Mouse (Mus musculus) intestine, embryonic 16.5 days (tissue): ENCODE data around the gene H2-Q1. TPM values are rescaled to one million over a fixed set of nuclear protein-coding genes. Genes with fewer than 3 reads are reported as not detected.
"Not testable (repeated sequence)": the region's sequence is repeated elsewhere in the genome, so short reads cannot be mapped to it uniquely, and the experiment has no call there.

Experiments used
- ATAC-seq: fragments of 200-750 bp; cut with Nextera tagmentation; 2 replicates; pipeline ENCODE4 v1.8.0; 2017; ENCODE audit warnings: moderate TSS enrichment, moderate library complexity
- H3K27ac ChIP-seq: fragments of 300-500 bp; sonication (generic); 2 replicates; pipeline ENCODE4 v1.5.1; 2014; ENCODE audit warnings: mild to moderate bottlenecking, low read length
- H3K27me3 ChIP-seq: fragments of 300-500 bp; sonication (generic); replicated peaks from 2 replicates; pipeline ENCODE4 v1.6.1; 2014; ENCODE audit warnings: low read length, control low read depth, mixed read lengths; ENCODE audit not compliant: control insufficient read depth, insufficient read depth
- H3K36me3 ChIP-seq: fragments of 300-500 bp; sonication (generic); 2 replicates; pipeline ENCODE4 v1.6.1; 2014; ENCODE audit warnings: low read length, control low read depth; ENCODE audit not compliant: control insufficient read depth, insufficient read depth
- H3K4me1 ChIP-seq: fragments of 300-500 bp; sonication (generic); 2 replicates; pipeline ENCODE4 v1.6.1; 2014; ENCODE audit warnings: low read length, control low read depth, mixed read lengths; ENCODE audit not compliant: control insufficient read depth, insufficient read depth
- H3K4me2 ChIP-seq: fragments of 300-500 bp; sonication (generic); 2 replicates; pipeline ENCODE4 v1.6.1; 2014; ENCODE audit warnings: low read depth, low read length, control low read depth
- H3K4me3 ChIP-seq: fragments of 300-500 bp; sonication (generic); 2 replicates; pipeline ENCODE4 v1.5.1; 2014; ENCODE audit warnings: mild to moderate bottlenecking, low read length
- H3K9ac ChIP-seq: fragments of 300-500 bp; sonication (generic); 2 replicates; pipeline ENCODE4 v1.6.1; 2014; ENCODE audit warnings: low read depth, low read length
- H3K9me3 ChIP-seq: fragments of 300-500 bp; sonication (generic); 2 replicates; pipeline ENCODE4 v1.6.1; 2016; ENCODE audit warnings: low read length, control low read depth; ENCODE audit not compliant: control insufficient read depth
- WGBS: fragments of 180-500 bp; shearing (Covaris S2); extraction: QIAGEN DNeasy Blood & Tissue Kit; methylation state at CpG from one replicate; pipeline ENCODE4 v1.1.7; 2014; 5-methylcytosine and 5-hydroxymethylcytosine counted together
- polyA plus RNA-seq: library from polyadenylated mRNA; unstranded; fragments of >200 nt; fragmentation: Nextera tagmentation; extraction: Ambion mirVana; gene quantifications from 2 replicates; pipeline ENCODE4 v1.2.1, GENCODE M21; 2015

Gene H2-Q1
- 8.8 and 12.8 TPM in 2 replicates for polyA plus RNA-seq

GRCm38 (mm10) chr17:35320327-35321081, at the start of gene H2-Q1:
Gene H2-Q1, plus strand, starts transcription at chr17:35320405.
- peak within 1 kb of the TSS; percentile 47 for H3K4me3 ChIP-seq
- no peaks in the 10 kb centered on the region for H3K9me3 ChIP-seq
- 2% methylated on average over 55 of the region's 55 CpGs for WGBS
- peak within 1 kb of the TSS; percentile 57 for H3K9ac ChIP-seq
- peak within 1 kb of the TSS; percentile 80 for H3K4me2 ChIP-seq
- H3K27me3 ChIP-seq, result peaks cover 11% of the 10 kb centered on the region; the same call in 1 of the 2 replicates
- no peaks in the 10 kb centered on the region for H3K36me3 ChIP-seq
- H3K27ac ChIP-seq, result no peak within 1 kb of the TSS
- peak; percentile 93 for ATAC-seq
- H3K4me1 ChIP-seq, result 0 out of 2 replicates have a peak, but pooled peaks cover 9% of the 10 kb centered on the region

- Histone ChIP-seq H3K27ac (no peak overlapping the region), H3K4me1 (no peaks in the 10 kb centered on the region), H3K4me3 (no peak overlapping the region), H3K9me3 (no peaks in the 10 kb centered on the region), H3K4me2 (no peak overlapping the region), H3K36me3 (no peaks in the 10 kb centered on the region), H3K27me3 (no peaks in the 10 kb centered on the region), H3K9ac (no peak overlapping the region)
- WGBS, result 68% methylated on average over 3 of the region's 3 CpGs
- no peak for ATAC-seq
Measured at GRCm38 (mm10) chr17:35272249-35272648, 48.0 kb upstream of the H2-Q1 start.

GRCm38 (mm10) chr17:35274770-35275169, 45.4 kb upstream of the H2-Q1 start:
- no peaks in the 10 kb centered on the region for H3K36me3 ChIP-seq
- ATAC-seq, result peak; percentile 52; the same call in 1 of the 2 replicates
- no peak overlapping the region for H3K4me3 ChIP-seq
- H3K9me3 ChIP-seq, result no peaks in the 10 kb centered on the region
- no peak overlapping the region for H3K4me2 ChIP-seq
- no peak overlapping the region for H3K27ac ChIP-seq
- no peaks in the 10 kb centered on the region for H3K27me3 ChIP-seq
- H3K4me1 ChIP-seq, result no peaks in the 10 kb centered on the region
- WGBS, result 5% methylated on average over 11 of the region's 11 CpGs
- H3K9ac ChIP-seq, result no peak overlapping the region

DNA sequence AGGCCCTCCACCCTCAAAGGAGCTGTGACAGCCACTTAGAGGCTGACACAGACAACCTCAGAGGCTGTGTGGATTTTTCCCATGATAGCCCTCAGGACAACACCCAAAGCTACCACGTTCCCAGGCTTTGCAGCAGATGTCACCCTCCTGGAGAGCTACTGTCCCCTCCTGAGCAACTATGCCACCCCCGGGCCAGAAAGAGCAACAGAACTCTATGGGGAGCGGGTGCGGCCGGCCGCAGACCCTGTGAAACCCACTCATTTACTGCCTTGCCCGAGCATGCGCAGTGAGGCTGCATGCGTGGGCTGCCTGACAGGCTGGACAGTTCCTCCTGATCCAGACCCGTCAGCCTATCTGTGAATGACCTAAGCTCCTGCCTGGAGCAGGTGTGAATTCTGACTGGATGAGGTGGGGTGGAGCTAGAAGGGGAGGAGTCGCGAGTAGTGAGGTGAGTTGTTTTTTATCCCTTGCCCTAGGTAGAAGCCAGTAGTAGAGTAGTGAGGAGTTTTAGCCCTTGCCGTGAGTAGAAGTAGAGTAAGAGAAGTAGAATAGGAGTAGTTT, 43.8 kb upstream of the H2-Q1 start:
- ATAC-seq, result 0 out of 2 replicates have a peak, but pooled peaks have one; percentile 53

DNA sequence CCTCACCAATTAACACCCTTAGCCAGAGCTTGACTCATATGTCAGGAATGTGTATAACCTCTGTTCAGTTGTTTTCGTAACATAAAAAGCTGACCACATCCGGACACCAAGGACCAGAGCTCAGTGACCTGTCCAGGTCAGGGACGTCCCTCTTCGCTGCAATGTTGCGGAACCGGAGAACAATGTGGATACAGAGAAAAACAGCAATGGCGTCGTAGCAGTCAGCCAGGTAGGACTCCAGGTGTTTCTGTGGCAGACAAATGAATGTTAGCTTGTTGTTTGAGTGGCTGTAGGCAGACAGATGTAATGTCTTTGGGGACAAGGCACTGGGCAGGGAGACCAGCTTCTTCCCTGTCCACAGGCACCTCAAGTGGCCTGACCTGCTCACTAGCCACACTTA, 42.2 kb upstream of the H2-Q1 start:
- H3K36me3 ChIP-seq, result no peaks in the 10 kb centered on the region
- no peak overlapping the region for H3K4me3 ChIP-seq
- H3K4me2 ChIP-seq, result no peak overlapping the region
- H3K27me3 ChIP-seq, result no peaks in the 10 kb centered on the region
- no peak for ATAC-seq
- 84% methylated on average over 8 of the region's 8 CpGs for WGBS
- no peaks in the 10 kb centered on the region for H3K4me1 ChIP-seq
- no peak overlapping the region for H3K9ac ChIP-seq
- no peak overlapping the region for H3K27ac ChIP-seq
- H3K9me3 ChIP-seq, result no peaks in the 10 kb centered on the region

More for the DNA sequence above, 43.8 kb upstream of the H2-Q1 start:
- H3K27me3 ChIP-seq, result no peaks in the 10 kb centered on the region
- no peaks in the 10 kb centered on the region for H3K36me3 ChIP-seq
- no peaks in the 10 kb centered on the region for H3K4me1 ChIP-seq
- no peak overlapping the region for H3K4me3 ChIP-seq
- H3K9ac ChIP-seq, result no peak overlapping the region
- no peak overlapping the region for H3K4me2 ChIP-seq
- no peaks in the 10 kb centered on the region for H3K9me3 ChIP-seq
- H3K27ac ChIP-seq, result no peak overlapping the region
- WGBS, result 13% methylated on average over 13 of the region's 13 CpGs

GRCm38 (mm10) chr17:35278957-35279688, 41.1 kb upstream of the H2-Q1 start:
- no peak for ATAC-seq

DNA sequence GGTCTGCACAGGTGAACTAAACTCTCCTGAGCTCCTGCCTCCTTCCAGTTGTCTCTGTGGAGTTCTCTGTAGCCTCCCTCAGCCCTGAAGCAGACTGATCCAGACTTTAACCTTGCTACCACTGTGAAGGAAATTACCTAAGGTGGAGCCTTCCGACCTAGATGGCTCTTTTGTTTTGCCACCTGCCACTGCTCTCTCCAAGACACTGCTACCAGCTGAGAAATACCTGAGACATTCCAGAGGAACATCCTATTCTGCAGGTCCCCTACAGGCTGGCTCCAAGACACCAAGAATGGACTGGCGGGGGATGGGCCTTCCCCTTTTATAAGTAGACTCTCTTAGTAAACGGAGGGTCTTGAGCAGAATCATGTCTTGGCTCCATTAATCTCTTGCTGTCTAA, 39.9 kb upstream of the H2-Q1 start:
- ATAC-seq, result no peak
- WGBS, result 73% methylated on average over 3 of the region's 3 CpGs

More at GRCm38 (mm10) chr17:35278957-35279688, 41.1 kb upstream of the H2-Q1 start:
- H3K9ac ChIP-seq, result no peak overlapping the region
- no peak overlapping the region for H3K27ac ChIP-seq
- no peaks in the 10 kb centered on the region for H3K27me3 ChIP-seq
- no peaks in the 10 kb centered on the region for H3K9me3 ChIP-seq
- 86% methylated on average over 13 of the region's 13 CpGs for WGBS
- no peak overlapping the region for H3K4me2 ChIP-seq
- no peaks in the 10 kb centered on the region for H3K36me3 ChIP-seq
- H3K4me1 ChIP-seq, result no peaks in the 10 kb centered on the region
- no peak overlapping the region for H3K4me3 ChIP-seq

GRCm38 (mm10) chr17:35285431-35285830, 34.8 kb upstream of the H2-Q1 start:
- no peak overlapping the region for H3K4me3 ChIP-seq

More for the DNA sequence above, 39.9 kb upstream of the H2-Q1 start:
- Histone ChIP-seq H3K36me3 (no peaks in the 10 kb centered on the region), H3K9ac (no peak overlapping the region), H3K4me2 (no peak overlapping the region), H3K4me3 (no peak overlapping the region), H3K27ac (no peak overlapping the region), H3K9me3 (no peaks in the 10 kb centered on the region), H3K4me1 (no peaks in the 10 kb centered on the region), H3K27me3 (no peaks in the 10 kb centered on the region)

DNA sequence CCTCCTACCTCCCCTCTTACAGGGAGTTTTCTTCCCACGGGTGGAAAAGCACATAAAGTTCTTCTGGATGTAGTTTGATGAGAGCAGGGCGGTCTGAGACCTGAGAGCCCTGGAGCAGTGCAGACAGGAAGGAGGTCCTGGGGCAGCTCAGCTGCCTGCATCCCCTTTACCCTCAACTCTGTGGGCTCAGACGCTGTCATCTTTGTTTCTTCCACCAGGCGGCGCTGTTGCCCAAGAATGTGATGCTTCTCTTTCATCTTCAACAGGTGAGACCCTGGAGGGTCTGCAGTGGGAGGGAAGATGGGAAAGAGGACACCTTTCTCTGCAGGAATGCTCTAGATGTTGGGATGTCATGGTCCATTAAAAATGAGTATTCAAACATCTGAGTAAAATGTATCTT, 24.4 kb upstream of the H2-Q1 start:
- H3K4me3 ChIP-seq, H3K4me2 ChIP-seq, H3K9ac ChIP-seq, H3K4me1 ChIP-seq, H3K9me3 ChIP-seq, H3K36me3 ChIP-seq, H3K27me3 ChIP-seq, ATAC-seq, H3K27ac ChIP-seq: not testable (repeated sequence)
- 2% methylated on average over 5 of the region's 5 CpGs for WGBS

More at GRCm38 (mm10) chr17:35285431-35285830, 34.8 kb upstream of the H2-Q1 start:
- H3K36me3 ChIP-seq, result no peaks in the 10 kb centered on the region
- no peaks in the 10 kb centered on the region for H3K27me3 ChIP-seq
- H3K27ac ChIP-seq, result no peak overlapping the region
- H3K4me1 ChIP-seq, result no peaks in the 10 kb centered on the region
- no peak overlapping the region for H3K4me2 ChIP-seq
- no peaks in the 10 kb centered on the region for H3K9me3 ChIP-seq
- ATAC-seq, result no peak
- H3K9ac ChIP-seq, result no peak overlapping the region
